Mouse (Mus musculus) intestine, embryonic 16.5 days (tissue): Measurements from ENCODE around the gene Cltb. TPM values are rescaled to one million over a fixed set of nuclear protein-coding genes. Genes with fewer than 3 reads are reported as not detected.

ENCODE experiments used
- ATAC-seq: fragments of 200-750 bp; cut with Nextera tagmentation; 2 replicates; pipeline ENCODE4 v1.8.0; 2017; ENCODE audit warnings: moderate TSS enrichment, moderate library complexity
- H3K27ac ChIP-seq: fragments of 300-500 bp; sonication (generic); 2 replicates; pipeline ENCODE4 v1.5.1; 2014; ENCODE audit warnings: mild to moderate bottlenecking, low read length
- H3K27me3 ChIP-seq: fragments of 300-500 bp; sonication (generic); replicated peaks from 2 replicates; pipeline ENCODE4 v1.6.1; 2014; ENCODE audit warnings: low read length, control low read depth, mixed read lengths; ENCODE audit not compliant: control insufficient read depth, insufficient read depth
- H3K36me3 ChIP-seq: fragments of 300-500 bp; sonication (generic); 2 replicates; pipeline ENCODE4 v1.6.1; 2014; ENCODE audit warnings: low read length, control low read depth; ENCODE audit not compliant: control insufficient read depth, insufficient read depth
- H3K4me1 ChIP-seq: fragments of 300-500 bp; sonication (generic); 2 replicates; pipeline ENCODE4 v1.6.1; 2014; ENCODE audit warnings: low read length, control low read depth, mixed read lengths; ENCODE audit not compliant: control insufficient read depth, insufficient read depth
- H3K4me2 ChIP-seq: fragments of 300-500 bp; sonication (generic); 2 replicates; pipeline ENCODE4 v1.6.1; 2014; ENCODE audit warnings: low read depth, low read length, control low read depth
- H3K4me3 ChIP-seq: fragments of 300-500 bp; sonication (generic); 2 replicates; pipeline ENCODE4 v1.5.1; 2014; ENCODE audit warnings: mild to moderate bottlenecking, low read length
- H3K9ac ChIP-seq: fragments of 300-500 bp; sonication (generic); 2 replicates; pipeline ENCODE4 v1.6.1; 2014; ENCODE audit warnings: low read depth, low read length
- H3K9me3 ChIP-seq: fragments of 300-500 bp; sonication (generic); 2 replicates; pipeline ENCODE4 v1.6.1; 2016; ENCODE audit warnings: low read length, control low read depth; ENCODE audit not compliant: control insufficient read depth
- WGBS: fragments of 180-500 bp; shearing (Covaris S2); extraction: QIAGEN DNeasy Blood & Tissue Kit; methylation state at CpG from one replicate; pipeline ENCODE4 v1.1.7; 2014; 5-methylcytosine and 5-hydroxymethylcytosine counted together
- polyA plus RNA-seq: library from polyadenylated mRNA; unstranded; fragments of >200 nt; fragmentation: Nextera tagmentation; extraction: Ambion mirVana; gene quantifications from 2 replicates; pipeline ENCODE4 v1.2.1, GENCODE M21; 2015

Cltb gene
- polyA plus RNA-seq: 80.1 and 87.4 TPM in 2 replicates

DNA sequence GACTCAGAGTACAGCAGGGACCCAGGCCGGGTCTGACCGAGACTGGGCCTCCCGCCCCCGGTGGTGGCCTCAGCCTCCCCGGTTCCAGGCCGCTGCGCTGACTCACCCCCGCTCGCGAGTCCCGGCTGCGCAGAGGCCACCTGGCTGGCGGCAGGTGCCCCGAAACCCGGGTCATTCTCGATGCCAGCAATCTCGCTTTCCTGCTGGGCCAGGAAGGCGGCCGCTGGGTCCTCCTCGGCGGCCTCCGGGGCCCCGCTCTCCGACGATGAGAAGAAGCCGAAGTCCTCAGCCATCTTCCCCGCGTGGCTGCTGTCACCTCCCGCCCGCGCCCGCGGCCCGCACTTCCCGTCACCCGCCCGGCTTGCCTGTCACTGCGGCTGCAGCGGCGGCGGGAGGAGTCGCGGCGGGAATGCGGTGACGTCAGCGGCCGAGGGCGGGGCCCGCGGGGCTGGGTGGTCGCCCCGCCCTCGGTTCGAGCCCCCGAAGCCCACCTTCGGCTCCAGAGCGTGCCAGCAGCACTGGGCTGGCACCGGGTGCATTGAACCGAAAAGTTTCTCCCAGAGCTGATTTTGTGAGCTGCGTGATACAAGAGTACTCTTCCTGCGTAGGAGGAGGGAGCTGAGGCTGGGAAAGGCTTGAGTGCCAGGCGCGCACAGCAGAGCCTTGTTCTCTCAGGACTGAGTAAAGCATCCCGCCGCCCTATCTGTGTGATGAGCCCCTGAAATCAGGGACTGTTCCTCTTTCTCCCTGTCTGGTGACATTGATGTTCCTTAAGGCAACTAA lies at the start of gene Cltb:
TSS of gene Cltb (minus strand) at position 373 of the 783 bp plus-strand sequence.
- H3K4me1 ChIP-seq: peaks cover 20% of the 10 kb centered on the region
- H3K27me3 ChIP-seq: no peaks in the 10 kb centered on the region
- peak; percentile 84 for ATAC-seq
- peak within 1 kb of the TSS; percentile 93 for H3K4me2 ChIP-seq
- peak within 1 kb of the TSS; percentile 85 for H3K4me3 ChIP-seq
- no peaks in the 10 kb centered on the region for H3K9me3 ChIP-seq
- no peaks in the 10 kb centered on the region for H3K36me3 ChIP-seq
- peak within 1 kb of the TSS; percentile 89 for H3K9ac ChIP-seq
- 1% methylated on average over 65 of the region's 66 CpGs for WGBS
- H3K27ac ChIP-seq: peak within 1 kb of the TSS; percentile 75

DNA sequence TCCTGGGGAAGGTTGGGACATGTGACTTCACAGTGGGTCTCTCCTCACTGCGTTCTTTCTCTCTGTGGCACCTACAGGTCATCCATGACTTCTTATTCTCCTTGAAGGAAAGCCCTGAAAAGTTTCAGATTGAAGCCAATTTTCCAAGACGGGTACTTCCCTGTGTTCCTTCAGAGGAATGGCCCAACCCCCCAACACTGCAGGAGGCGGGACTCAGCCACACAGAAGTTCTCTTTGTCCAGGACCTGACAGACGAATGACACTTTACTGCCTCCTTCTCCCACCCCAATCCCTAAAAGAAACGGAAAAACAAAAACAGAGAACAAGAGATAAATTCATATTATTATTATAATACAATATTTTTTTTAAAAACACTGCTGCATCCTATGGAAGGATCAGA lies 49.7 kb upstream of the Cltb start:
- WGBS: 41% methylated on average over 5 of the region's 5 CpGs
- ATAC-seq: peak; percentile 62
- H3K27me3 ChIP-seq: no peaks in the 10 kb centered on the region
- peak overlapping the region; percentile 53 for H3K27ac ChIP-seq
- peaks cover 18% of the 10 kb centered on the region; the same call in 1 of the 2 replicates for H3K36me3 ChIP-seq
- H3K4me1 ChIP-seq: peaks cover 6% of the 10 kb centered on the region
- H3K4me3 ChIP-seq: no peak overlapping the region
- H3K9ac ChIP-seq: peak overlapping the region; percentile 44; the same call in 1 of the 2 replicates
- H3K9me3 ChIP-seq: no peaks in the 10 kb centered on the region
- peak overlapping the region; percentile 34; the same call in 1 of the 2 replicates for H3K4me2 ChIP-seq

DNA sequence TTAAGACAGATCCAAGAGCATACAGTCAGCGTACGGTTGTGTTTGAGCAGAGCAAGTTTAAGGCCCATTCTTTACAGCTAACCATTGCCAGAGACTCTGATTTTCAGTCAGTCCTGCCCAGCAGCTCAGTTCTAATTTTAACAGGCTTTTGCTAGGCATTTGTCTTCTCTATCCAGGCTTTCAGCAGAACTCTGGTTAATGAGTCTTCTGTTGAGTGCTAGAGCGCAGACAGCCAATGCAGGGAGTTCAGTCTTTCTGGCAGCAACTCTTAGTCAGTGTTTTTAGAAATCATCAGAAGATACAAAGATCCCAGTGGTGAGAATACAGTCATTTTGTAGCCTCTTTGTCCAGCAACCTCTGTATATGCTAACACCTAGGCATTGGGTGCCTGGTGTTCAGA lies 39.3 kb upstream of the Cltb start:
- H3K36me3 ChIP-seq: peaks cover 35% of the 10 kb centered on the region

DNA sequence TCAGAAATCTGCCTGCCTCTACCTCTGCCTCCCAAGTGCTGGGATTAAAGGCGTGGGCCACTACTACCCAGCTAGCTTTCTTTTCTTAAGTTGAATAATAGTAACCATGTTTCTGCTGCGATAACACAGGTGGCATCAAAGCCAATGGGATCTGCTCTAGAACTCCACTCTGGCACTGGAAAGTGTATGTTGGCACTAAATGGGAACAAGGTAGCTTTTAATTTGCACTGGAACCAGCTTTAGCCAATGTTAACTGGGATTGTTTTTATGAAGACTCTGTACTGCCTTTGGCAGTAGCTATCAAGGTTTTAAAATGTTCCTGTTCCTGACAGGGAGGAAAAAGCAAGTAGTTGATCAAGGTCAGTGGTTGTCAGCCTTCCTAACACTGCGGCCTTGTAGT lies 23.9 kb upstream of the Cltb start:
- Histone ChIP-seq H3K9ac (no peak overlapping the region), H3K4me2 (no peak overlapping the region), H3K4me3 (no peak overlapping the region), H3K27me3 (no peaks in the 10 kb centered on the region), H3K36me3 (no peaks in the 10 kb centered on the region), H3K9me3 (no peaks in the 10 kb centered on the region), H3K4me1 (no peaks in the 10 kb centered on the region), H3K27ac (no peak overlapping the region)
- ATAC-seq: no peak
- WGBS: 97% methylated on average over 3 of the region's 3 CpGs

More for the DNA sequence above, 39.3 kb upstream of the Cltb start:
- Histone ChIP-seq H3K9me3 (no peaks in the 10 kb centered on the region), H3K27ac (no peak overlapping the region), H3K4me1 (no peaks in the 10 kb centered on the region), H3K27me3 (no peaks in the 10 kb centered on the region), H3K4me3 (no peak overlapping the region), H3K9ac (no peak overlapping the region), H3K4me2 (no peak overlapping the region)
- ATAC-seq: no peak
- WGBS: 96% methylated on average over 3 of the region's 3 CpGs

DNA sequence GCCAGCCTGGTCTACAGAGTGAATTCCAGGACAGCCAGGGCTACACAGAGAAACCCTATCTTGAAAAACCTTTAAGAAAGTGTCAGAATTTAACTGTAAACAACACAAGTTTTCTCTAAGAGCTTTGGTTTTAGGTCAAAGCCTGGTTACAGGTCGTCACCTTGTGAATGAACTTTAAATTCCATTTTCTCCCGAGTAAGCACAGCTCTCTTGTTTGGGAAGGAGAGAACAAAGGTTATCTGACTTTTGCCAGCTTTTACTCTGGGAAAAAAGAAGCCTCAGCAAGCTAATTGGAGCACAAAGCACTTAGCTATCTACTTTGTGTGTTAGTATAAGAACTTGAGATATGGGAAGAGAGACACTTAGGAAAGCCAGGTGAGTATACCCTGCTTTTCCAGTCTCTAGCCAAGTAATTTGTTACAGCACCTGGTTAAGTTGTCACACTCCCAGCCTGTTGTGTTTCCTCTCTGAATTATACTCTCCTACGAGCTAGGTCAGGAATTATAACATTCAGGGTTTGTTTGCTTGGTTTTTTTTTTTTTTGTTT lies 21.7 kb upstream of the Cltb start:
- no peak overlapping the region for H3K9ac ChIP-seq
- H3K4me1 ChIP-seq: no peaks in the 10 kb centered on the region
- no peak overlapping the region; the same call in 1 of the 2 replicates for H3K27ac ChIP-seq
- H3K9me3 ChIP-seq: no peaks in the 10 kb centered on the region
- no peak overlapping the region for H3K4me2 ChIP-seq
- H3K4me3 ChIP-seq: no peak overlapping the region
- ATAC-seq: no peak
- WGBS: 58% methylated on average over 3 of the region's 3 CpGs
- no peaks in the 10 kb centered on the region for H3K27me3 ChIP-seq
- no peaks in the 10 kb centered on the region for H3K36me3 ChIP-seq

DNA sequence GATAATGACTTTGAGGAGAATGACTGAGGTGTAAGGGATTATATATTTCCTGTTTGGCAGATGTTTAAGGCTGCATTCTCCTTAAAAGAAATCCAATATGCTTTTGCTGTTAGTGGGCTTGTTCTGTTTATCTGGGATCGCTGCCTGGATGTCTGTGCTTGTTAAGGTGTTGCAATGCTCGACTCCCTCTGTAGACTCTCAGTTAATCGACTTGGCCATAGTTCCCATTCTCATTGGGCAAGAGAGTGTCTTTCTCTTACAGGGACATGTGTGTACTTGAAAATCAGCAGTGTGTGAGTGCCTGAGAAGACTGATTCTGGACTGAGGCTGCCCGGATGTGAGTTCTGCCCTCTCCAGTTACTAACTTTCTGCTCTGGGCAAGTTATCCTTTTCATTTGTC lies 18.0 kb upstream of the Cltb start:
- Histone ChIP-seq H3K36me3 (no peaks in the 10 kb centered on the region), H3K27ac (no peak overlapping the region), H3K9ac (no peak overlapping the region), H3K4me1 (0 out of 2 replicates have a peak, but pooled peaks cover 3% of the 10 kb centered on the region), H3K4me2 (no peak overlapping the region), H3K9me3 (0 out of 2 replicates have a peak, but pooled peaks cover 2% of the 10 kb centered on the region), H3K4me3 (no peak overlapping the region), H3K27me3 (no peaks in the 10 kb centered on the region)
- 82% methylated on average over 4 of the region's 4 CpGs for WGBS
- ATAC-seq: no peak

DNA sequence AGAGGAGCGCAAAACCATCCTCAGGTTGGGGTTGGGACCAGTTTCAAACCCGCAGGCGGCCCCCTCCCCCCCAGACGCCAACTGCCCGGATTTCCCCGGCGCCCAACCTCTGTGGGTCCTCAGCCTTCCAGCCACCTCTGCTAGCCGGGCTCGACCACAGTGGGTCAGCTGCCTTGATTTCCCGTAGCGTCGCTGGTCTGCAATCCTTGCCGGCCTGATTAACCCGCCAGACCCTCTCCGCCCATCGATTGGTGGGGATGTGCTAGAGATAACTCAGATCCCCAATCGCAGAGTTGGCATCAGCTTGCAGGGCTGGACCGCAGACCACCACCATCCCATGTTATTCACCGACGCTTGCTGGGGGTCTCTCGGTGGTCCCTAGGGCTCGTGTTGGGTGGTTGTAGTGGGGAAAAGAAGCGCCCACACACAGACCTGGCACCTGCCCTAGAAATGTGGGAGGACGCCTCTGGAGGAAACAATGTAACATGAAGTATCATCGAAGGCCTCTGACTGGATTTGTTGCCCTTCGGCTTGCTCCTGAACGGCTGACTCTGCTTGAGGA lies 10.9 kb upstream of the Cltb start:
- peak; percentile 76 for ATAC-seq

DNA sequence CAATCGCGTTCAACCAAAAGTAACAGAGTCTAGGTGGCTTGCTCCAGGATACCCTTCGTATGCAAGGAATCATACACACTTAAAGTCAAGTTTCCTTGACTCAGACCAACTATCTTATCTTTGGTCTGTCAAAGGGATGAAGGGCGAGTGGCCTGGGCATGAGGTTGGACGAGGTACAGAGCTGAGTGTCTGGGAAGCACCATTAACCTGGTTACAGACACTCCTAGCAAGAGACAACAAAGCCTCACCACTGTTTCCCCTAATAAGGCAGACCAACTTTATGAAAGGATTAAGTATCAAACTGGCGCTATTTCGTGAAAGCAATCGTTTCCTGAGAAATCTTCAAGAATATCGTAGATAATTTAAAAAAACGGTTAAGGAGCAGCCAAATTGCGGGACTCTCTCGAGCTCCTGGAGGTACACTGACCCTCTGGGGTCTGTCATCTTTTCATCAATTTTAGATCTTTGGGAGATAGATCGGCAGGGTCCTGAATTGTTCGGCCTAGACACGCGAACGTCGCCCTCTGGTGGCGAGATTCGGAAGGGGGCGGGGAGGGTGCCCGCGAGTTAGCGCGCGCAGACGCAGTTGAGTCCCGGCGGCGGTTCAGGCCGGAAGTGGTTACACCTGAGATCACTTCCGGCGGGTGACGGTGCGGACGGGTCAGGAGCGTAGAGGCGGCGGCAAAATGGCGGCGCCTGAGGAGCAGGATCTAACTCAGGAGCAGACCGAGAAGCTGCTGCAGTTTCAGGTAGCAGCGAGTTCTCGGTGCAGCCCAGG lies 10.2 kb upstream of the Cltb start, which contains the start of gene Faf2:
TSS of gene Faf2 (plus strand) at position 630 of the 778 bp plus-strand sequence.
- H3K36me3 ChIP-seq: no peaks in the 10 kb centered on the region
- H3K4me2 ChIP-seq: peak within 1 kb of the TSS; percentile 80
- H3K9ac ChIP-seq: peak within 1 kb of the TSS; percentile 98
- H3K4me1 ChIP-seq: peaks cover 13% of the 10 kb centered on the region
- H3K27me3 ChIP-seq: no peaks in the 10 kb centered on the region
- WGBS: 11% methylated on average over 44 of the region's 44 CpGs
- no peaks in the 10 kb centered on the region for H3K9me3 ChIP-seq
- peak within 1 kb of the TSS; percentile 97 for H3K4me3 ChIP-seq
- peak within 1 kb of the TSS; percentile 78 for H3K27ac ChIP-seq
- ATAC-seq: peak; percentile 99

More for the DNA sequence above, 10.9 kb upstream of the Cltb start:
- H3K4me2 ChIP-seq: peak overlapping the region; percentile 80
- H3K36me3 ChIP-seq: no peaks in the 10 kb centered on the region
- H3K4me1 ChIP-seq: peaks cover 13% of the 10 kb centered on the region
- 0 out of 2 replicates have a peak, but pooled peaks cover 2% of the 10 kb centered on the region for H3K9me3 ChIP-seq
- WGBS: under 1% methylated on average over 27 of the region's 27 CpGs
- peak overlapping the region; percentile 78 for H3K27ac ChIP-seq
- peak overlapping the region; percentile 97 for H3K4me3 ChIP-seq
- peak overlapping the region; percentile 98 for H3K9ac ChIP-seq
- H3K27me3 ChIP-seq: no peaks in the 10 kb centered on the region

DNA sequence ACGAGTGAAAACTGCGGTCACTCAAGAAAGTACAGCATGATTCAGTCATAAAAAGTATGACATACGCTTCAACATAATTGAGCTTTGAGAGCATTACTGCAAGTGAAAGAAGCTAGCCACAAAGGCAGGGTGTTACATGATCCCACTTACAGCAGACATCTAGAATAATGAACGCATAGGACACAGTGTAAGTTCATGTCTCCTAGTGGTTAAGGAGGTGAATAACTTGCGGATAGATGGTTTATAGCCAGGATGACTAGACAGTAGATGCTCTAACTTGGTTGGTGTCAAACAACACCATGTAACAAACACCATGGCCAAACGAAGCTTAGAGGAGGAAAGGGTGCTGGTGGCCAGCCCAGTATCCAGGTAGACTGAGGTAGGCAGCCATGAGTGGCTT lies 5.9 kb upstream of the Cltb start:
- Histone ChIP-seq H3K27ac (no peak overlapping the region), H3K9ac (no peak overlapping the region), H3K27me3 (no peaks in the 10 kb centered on the region), H3K36me3 (no peaks in the 10 kb centered on the region), H3K4me3 (no peak overlapping the region), H3K9me3 (no peaks in the 10 kb centered on the region), H3K4me1 (no peaks in the 10 kb centered on the region), H3K4me2 (no peak overlapping the region)
- 70% methylated on average over 6 of the region's 6 CpGs for WGBS
- no peak for ATAC-seq
